In genomic region chr4:150966556-150966955, GRCm38 (mm10) we compare ENCODE assay signal across 9 mouse cellular contexts. TPM values are rescaled to one million over a fixed set of nuclear protein-coding genes. Genes with fewer than 3 reads are reported as not detected.
DNase-seq lines count a peak whose midpoint lies in the region; ATAC-seq and TF ChIP-seq lines count a peak whose summit lies in the region.
"Had no signal": no experiment of that assay in that cellular context is flagged by ENCODE, and none has a peak within 500 bp of the region (broad histone marks: within the 10 kb centered on the region; RNA-seq: fewer than 3 reads in every experiment).

No protein-coding gene starts in this region.

- ATAC-seq in liver, embryonic 12.5 days, result no peak
- ATAC-seq in kidney, postnatal 0 days (replicated peaks; ENCODE audit: low FRiP score, low read depth), result no peak
- ATAC-seq in liver, embryonic 11.5 days (replicated peaks; ENCODE audit: low FRiP score), result no peak
- no peak for ATAC-seq in inflammation-experienced regulatory T-cells, adult 6 months

- 0 out of 2 replicates have a peak, but pooled peaks cover 10% of the 10 kb centered on the region for H3K27me3 ChIP-seq in liver, embryonic 12.5 days (replicated peaks)
- H3K27me3 ChIP-seq in kidney, postnatal 0 days (ENCODE audit: insufficient read depth, low read length), result no peaks in the 10 kb centered on the region
- no peaks in the 10 kb centered on the region for H3K27me3 ChIP-seq in liver, embryonic 11.5 days (replicated peaks; ENCODE audit: control insufficient read depth, insufficient read depth, low read length)
- H3K27me3 ChIP-seq: heart, embryonic 15.5 days had no signal

- no peaks in the 10 kb centered on the region for H3K36me3 ChIP-seq in liver, embryonic 12.5 days
- no peaks in the 10 kb centered on the region for H3K36me3 ChIP-seq in kidney, postnatal 0 days (ENCODE audit: insufficient read depth, low read length)
- no peaks in the 10 kb centered on the region for H3K36me3 ChIP-seq in liver, embryonic 11.5 days (ENCODE audit: control insufficient read depth, insufficient read depth, low read length)
- H3K36me3 ChIP-seq: heart, embryonic 15.5 days had no signal

- 15% methylated on average over 7 of the region's 7 CpGs for WGBS in liver, embryonic 12.5 days (ENCODE audit: insufficient replicate concordance)
- WGBS in kidney, postnatal 0 days, result 13% methylated on average over 7 of the region's 7 CpGs
- 13% methylated on average over 7 of the region's 7 CpGs for WGBS in liver, embryonic 11.5 days

- peaks cover 5% of the 10 kb centered on the region; the same call in 1 of the 2 replicates for H3K4me1 ChIP-seq in liver, embryonic 12.5 days
- no peaks in the 10 kb centered on the region for H3K4me1 ChIP-seq in kidney, postnatal 0 days (replicated peaks; ENCODE audit: insufficient read depth, low read length)
- H3K4me1 ChIP-seq in liver, embryonic 11.5 days (replicated peaks; ENCODE audit: control insufficient read depth, insufficient read depth, low read length), result no peaks in the 10 kb centered on the region

- no peak overlapping the region for H3K4me3 ChIP-seq in liver, embryonic 12.5 days
- H3K4me3 ChIP-seq in kidney, postnatal 0 days (replicated peaks; ENCODE audit: low read depth, low read length), result no peak overlapping the region
- H3K4me3 ChIP-seq in liver, embryonic 11.5 days (ENCODE audit: low read depth, low read length), result no peak overlapping the region
- H3K4me3 ChIP-seq: heart, embryonic 15.5 days had no signal

- TF ChIP-seq CTCF in kidney, postnatal 0 days (IDR thresholded peaks at IDR 0.05; ENCODE audit: low read depth), result peak; percentile 86

- H3K27ac ChIP-seq in liver, embryonic 12.5 days, result no peak overlapping the region
- no peak overlapping the region for H3K27ac ChIP-seq in kidney, postnatal 0 days
- H3K27ac ChIP-seq in liver, embryonic 11.5 days (ENCODE audit: low read depth, low read length), result no peak overlapping the region
- H3K27ac ChIP-seq: heart, embryonic 15.5 days had no signal

- H3K9me3 ChIP-seq in liver, embryonic 12.5 days (replicated peaks), result no peaks in the 10 kb centered on the region
- no peaks in the 10 kb centered on the region for H3K9me3 ChIP-seq in kidney, postnatal 0 days (replicated peaks; ENCODE audit: low read length)
- no peaks in the 10 kb centered on the region for H3K9me3 ChIP-seq in liver, embryonic 11.5 days (ENCODE audit: control insufficient read depth, low read length)
- H3K9me3 ChIP-seq: heart, embryonic 15.5 days had no signal

- H3K9ac ChIP-seq in liver, embryonic 12.5 days, result no peak overlapping the region
- H3K9ac ChIP-seq in kidney, postnatal 0 days (ENCODE audit: low read depth, low read length), result no peak overlapping the region
- no peak overlapping the region for H3K9ac ChIP-seq in liver, embryonic 11.5 days (ENCODE audit: low read depth, low read length)
- H3K9ac ChIP-seq: heart, embryonic 15.5 days had no signal

- H3K4me2 ChIP-seq in liver, embryonic 12.5 days, result no peak overlapping the region
- no peak overlapping the region for H3K4me2 ChIP-seq in kidney, postnatal 0 days (ENCODE audit: low read length)
- H3K4me2 ChIP-seq in liver, embryonic 11.5 days, result no peak overlapping the region
- H3K4me2 ChIP-seq: heart, embryonic 15.5 days had no signal

- DNase-seq in liver (peak; percentile 64), ZHBTc4 (ENCODE audit: low read depth, low spot score) (peak; percentile 82)
- peak; percentile 51 to 79 for DNase-seq in cerebellum, postnatal 25 days
- peak; percentile 57 for DNase-seq in kidney, postnatal 0 days (ENCODE audit: low spot score)
- peak; percentile 51 for DNase-seq in liver, embryonic 11.5 days (ENCODE audit: low spot score)
- peak; percentile 27 for DNase-seq in right cerebral cortex, postnatal 25 days

RNA-seq across cellular contexts. Expression of gene Uts2, which starts 30.3 kb away (rescaled TPM):
- not detected in 2 replicates for polyA plus RNA-seq in liver, embryonic 12.5 days (2016; fragmentation: Nextera tagmentation; extraction: Ambion mirVana)
- not detected in 2 replicates for polyA plus RNA-seq in kidney, postnatal 0 days (2015; fragmentation: Nextera tagmentation; extraction: Ambion mirVana)
- polyA plus RNA-seq in liver, embryonic 11.5 days (2014; fragmentation: Nextera tagmentation; extraction: Ambion mirVana), result not detected in 2 replicates
- not detected for polyA plus RNA-seq in inflammation-experienced regulatory T-cells, adult 6 months (2017; shearing (Covaris generic))
- polyA plus RNA-seq: heart, embryonic 15.5 days had no signal

RNA-seq across cellular contexts. Expression of gene Tnfrsf9, which starts 52.2 kb away (rescaled TPM):
- polyA plus RNA-seq in liver, embryonic 12.5 days (2016; fragmentation: Nextera tagmentation; extraction: Ambion mirVana), result 0.12 TPM in 1 of 2 replicates, not detected in the other
- polyA plus RNA-seq in kidney, postnatal 0 days (2015; fragmentation: Nextera tagmentation; extraction: Ambion mirVana), result 0.13 TPM in 2 replicates
- 0.21 and 0.26 TPM in 2 replicates for polyA plus RNA-seq in liver, embryonic 11.5 days (2014; fragmentation: Nextera tagmentation; extraction: Ambion mirVana)
- polyA plus RNA-seq in inflammation-experienced regulatory T-cells, adult 6 months (2017; shearing (Covaris generic)), result 100 to 1,000 TPM; 101 to 158 (median 156) TPM

RNA-seq across cellular contexts. Expression of gene Park7, which starts 52.3 kb away (rescaled TPM):
- 326 and 344 TPM in 2 replicates for polyA plus RNA-seq in liver, embryonic 12.5 days (2016; fragmentation: Nextera tagmentation; extraction: Ambion mirVana)
- 419 and 424 TPM in 2 replicates for polyA plus RNA-seq in kidney, postnatal 0 days (2015; fragmentation: Nextera tagmentation; extraction: Ambion mirVana)
- 526 and 535 TPM in 2 replicates for polyA plus RNA-seq in liver, embryonic 11.5 days (2014; fragmentation: Nextera tagmentation; extraction: Ambion mirVana)
- polyA plus RNA-seq in inflammation-experienced regulatory T-cells, adult 6 months (2017; shearing (Covaris generic)), result 100 to 1,000 TPM; 379 to 537 (median 522) TPM

Comparison
In these comparisons a context has a peak if more than half of its experiments do, and no peak if none do; other contexts are left out.
1. DNase-seq: peak in every context shown above with its lines; median percentile 82 in ZHBTc4; 65 in cerebellum, postnatal 25 days; 64 in liver; 57 in kidney, postnatal 0 days; 51 in liver, embryonic 11.5 days; 27 in right cerebral cortex, postnatal 25 days.
2. RNA of gene Tnfrsf9, which starts 52.2 kb away (polyA plus RNA-seq): 101 to 158 TPM in inflammation-experienced regulatory T-cells, adult 6 months; 0.21 to 0.26 TPM in liver, embryonic 11.5 days, 0.13 TPM in kidney, postnatal 0 days and 0.12 TPM in liver, embryonic 12.5 days; every median in the first group is over 10 times any median in the second.